Mouse (Mus musculus): Measurements from ENCODE around the gene Pxdn. TPM values are rescaled to one million over a fixed set of nuclear protein-coding genes. Genes with fewer than 3 reads are reported as not detected.

Gene Pxdn
- polyA plus RNA-seq (2012; fragmentation: generic; extraction: Trizol): 10 to 100 TPM in 1 of 2 experiments, 1 to 10 TPM in 1; 4.6 to 62.1 TPM

GRCm38 (mm10) chr12:29937308-29937707, at the start of gene Pxdn:
Pxdn (plus strand) TSS chr12:29937608.

Other genes with a start within 250 kb of the Pxdn start
- gene Tpo, start 195.0 kb downstream of the Pxdn start, polyA plus RNA-seq (2012; fragmentation: generic; extraction: Trizol): not detected

All from C3H10T1/2 (cell line).